Mouse (Mus musculus) CD4-positive, CD25-positive, alpha-beta regulatory T cell, adult 2 months (primary cell): ENCODE data around the gene Zcchc3.

Source experiments
- DNase-seq: peaks from one replicate; pipeline ENCODE4 v3.0.0-alpha.2; 2012; ENCODE audit warnings: low read depth, low spot score

Zcchc3 gene

DNA sequence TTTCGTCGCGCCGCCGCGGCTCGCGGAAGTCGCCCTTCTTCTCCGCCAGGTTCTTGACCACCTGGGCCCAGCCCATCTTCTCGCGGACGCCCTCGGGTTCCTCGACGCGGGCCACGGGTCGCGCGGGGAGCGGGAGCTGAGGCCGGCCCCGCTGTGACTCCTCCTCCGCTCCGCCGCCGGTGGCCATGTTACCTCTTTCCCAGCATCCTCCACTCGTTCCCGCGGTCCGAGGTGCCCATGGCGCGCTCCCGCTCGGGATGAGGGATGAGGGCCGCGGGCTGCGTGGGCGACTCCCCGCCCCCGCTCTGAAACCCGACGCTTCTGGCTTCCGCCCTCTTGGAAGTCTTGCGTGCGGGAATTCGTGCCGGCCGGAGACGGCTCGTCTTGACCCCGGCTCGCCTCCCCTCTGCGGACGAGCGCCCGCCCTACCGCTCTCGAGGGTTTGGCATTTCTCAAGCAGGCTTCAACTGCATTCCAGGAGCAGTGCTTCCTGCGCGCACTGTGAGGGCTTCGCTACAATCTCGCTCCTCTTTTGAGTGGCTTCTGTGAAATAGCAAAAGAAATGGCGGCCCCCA, at the start of gene Zcchc3:
TSS of gene Zcchc3 (minus strand) at position 437 of the 575 bp plus-strand sequence.
- peak; percentile 68 for DNase-seq

DNA sequence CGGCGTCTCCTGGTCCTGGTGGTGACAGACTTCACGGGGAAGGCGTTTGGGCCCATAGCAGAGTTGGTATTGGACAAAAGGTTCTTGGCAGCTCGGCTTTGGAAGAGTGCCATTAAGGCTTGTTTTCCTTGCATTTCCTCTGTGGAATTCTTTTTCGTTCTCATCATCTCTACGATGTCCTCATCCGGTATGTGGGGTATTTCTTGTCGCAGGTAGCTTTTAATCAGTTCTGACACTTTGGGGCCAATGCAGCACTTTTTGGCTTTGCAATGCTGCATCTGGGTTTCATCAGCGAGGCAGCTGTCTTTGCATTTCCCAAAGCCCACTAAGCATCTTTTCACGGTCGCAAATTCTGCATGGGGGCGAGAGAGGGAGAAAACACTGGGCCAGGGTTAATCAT, 44.4 kb upstream of the Zcchc3 start:
- no peak for DNase-seq

DNA sequence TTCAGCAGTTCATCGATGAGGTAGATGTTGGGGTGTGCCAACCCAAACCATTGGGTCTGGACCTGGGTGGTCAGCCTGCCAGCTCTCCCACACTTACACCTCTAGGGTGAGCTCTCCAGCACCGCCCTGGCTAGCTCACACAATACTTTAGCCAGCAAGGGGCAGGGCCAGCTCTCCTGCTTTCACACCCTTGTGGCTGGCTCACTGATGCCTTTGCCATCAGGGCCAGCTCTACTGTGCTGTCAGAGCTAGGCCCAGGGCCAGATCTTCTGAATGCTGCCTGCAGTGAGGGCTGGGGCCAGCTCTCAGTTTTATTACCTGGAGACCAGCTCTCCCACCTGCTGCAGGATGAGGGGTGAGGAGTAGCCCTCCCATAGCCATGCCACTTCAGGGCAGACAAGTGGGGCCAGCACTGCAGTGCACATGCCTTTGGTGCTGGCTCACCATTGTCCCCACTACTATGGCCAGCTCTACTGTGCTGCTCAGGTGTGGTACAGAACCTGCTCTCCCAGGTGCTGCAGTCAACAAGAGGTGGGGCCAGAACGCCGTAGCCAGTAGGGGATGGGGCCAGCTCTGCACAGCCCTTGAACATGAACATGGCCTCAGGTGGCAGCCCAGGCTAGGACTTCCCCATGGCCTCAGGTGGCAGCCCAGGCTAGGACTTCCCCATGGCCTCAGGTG, 37.4 kb upstream of the Zcchc3 start:
- DNase-seq, result no peak

DNA sequence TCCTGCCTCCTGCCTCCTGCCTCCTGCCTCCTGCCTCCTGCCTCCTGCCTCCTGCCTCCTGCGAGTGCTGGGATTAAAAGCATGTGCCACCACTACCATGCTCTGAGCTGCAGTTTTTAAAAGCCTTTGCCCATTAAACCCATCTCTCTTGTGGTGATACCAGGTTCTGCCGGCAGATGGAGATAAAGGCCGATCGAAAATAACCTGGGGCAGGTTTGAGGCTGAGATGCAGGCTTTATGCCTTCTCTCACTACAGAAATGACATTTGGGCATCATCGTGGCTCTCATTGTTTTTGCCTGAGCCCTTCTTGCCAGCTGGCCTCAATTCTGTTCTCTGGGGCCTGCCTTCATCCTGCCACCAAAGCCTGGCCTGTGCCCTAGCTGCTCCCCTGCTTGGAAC, 35.4 kb upstream of the Zcchc3 start:
- peak; percentile 51 for DNase-seq

DNA sequence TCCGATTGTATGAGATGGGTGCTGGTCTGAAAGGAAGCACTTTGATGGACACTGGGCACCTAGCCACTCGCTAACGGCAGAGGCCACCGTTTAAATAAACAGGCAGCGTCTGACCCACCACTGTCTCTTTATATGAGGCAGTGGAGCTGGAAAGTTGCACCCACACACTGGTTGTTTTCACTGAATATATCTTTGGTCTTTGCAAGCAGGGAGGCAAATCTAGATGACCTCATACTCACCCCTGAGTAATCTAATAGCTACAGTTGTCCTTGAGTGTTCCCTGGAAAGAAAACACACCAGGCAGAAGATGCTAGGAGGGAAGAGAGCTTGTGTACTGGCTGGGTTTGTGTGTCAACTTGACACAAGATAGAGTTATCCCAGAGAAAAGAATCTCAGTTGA, 32.6 kb upstream of the Zcchc3 start:
- DNase-seq, result no peak

DNA sequence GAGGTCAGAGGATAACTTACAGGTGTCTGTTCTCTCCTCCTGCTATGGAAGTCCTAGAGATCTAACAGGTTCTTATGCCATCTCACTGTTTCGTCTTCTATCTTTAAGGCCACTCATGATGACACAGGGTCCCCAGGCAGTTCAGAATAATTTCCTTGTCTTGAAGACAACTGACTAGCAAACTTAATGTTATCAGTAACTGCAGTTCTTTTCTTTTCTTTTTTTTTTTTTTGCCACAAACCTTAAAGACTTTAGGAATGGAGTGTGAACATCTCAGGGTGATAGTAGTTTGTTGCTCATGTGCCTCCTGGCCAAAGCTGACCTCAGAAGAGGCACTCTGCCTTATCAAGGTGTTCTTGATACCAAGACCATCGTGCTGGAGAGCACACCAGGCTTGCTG, 31.8 kb upstream of the Zcchc3 start:
- no peak for DNase-seq

DNA sequence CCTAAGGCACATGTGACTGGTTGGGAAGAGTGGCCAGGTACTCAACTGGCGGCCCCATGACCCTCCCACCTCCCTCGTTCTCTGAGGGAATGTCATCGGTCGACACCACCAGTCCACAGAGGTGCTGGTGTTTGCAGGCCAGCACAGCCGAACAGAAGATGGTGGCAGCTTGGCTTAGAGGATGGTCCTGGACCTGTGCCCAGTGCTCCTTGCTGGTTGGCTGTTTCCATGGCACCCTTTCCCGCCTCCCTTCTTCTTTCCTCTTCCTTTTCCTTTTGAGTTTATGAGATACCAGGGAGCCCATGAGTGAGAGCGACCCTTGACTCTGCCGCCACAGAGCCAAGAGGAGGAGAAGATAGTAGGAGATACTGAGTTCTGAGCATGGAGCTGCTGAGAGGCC, 28.5 kb upstream of the Zcchc3 start:
- no peak for DNase-seq

DNA sequence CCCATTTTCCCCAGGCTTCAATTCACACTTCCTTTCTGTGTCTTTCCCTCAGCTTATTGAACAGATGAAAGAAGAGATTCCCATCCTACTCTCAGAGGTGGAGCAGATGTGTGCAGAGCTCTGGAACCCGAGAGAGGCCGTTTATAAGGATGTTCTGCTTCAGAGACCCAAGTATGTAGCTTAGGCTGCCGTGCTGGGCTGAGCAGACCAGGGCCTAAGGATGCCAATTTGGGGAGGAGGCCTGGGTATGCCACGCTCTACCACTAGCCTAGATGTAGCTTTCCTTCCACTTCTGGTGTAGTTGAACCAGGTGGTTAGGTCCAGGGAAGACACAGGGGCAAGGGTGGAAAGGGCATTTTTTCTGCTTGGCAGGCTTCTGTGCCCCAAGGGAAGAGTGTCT, 27.5 kb upstream of the Zcchc3 start:
- no peak for DNase-seq

DNA sequence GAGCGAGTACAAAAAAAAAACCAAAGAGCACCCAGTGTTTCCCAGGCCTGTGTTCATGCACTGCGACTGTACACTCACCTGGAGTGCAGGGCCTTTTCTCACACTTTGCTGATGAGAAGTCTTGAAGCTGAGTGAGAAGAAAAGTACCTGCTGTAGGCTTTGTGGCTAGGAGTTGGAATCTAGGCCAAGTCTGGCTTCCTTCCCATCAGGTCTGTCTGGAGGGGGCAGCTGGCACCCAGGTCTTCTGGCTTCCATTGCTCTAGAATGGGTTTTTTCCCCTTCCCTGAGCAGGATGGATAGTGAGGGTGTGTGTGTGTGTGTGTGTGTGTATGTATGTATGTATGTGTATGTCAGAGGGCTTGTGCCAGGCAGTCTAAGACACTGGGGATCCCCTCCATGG, 25.0 kb upstream of the Zcchc3 start:
- no peak for DNase-seq

DNA sequence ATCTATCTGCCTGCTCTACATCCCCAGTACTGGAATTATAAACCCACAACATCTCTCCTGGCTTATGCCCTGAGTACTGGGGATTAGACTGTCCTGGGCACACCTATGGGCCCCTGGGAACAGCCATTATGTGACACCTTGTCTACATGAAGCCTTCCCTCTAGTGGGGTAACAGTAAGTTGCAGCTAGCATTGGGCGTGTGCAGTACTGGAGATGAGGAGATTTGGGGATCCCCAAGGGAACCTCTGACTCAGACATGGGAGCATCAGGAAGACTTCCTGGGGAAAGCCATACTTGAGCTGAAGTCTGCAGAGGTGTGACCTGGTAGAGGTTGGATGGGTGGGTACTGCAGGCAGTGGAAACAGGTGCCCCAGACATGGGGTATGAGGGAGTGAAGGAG, 24.1 kb upstream of the Zcchc3 start:
- peak; percentile 8 for DNase-seq

DNA sequence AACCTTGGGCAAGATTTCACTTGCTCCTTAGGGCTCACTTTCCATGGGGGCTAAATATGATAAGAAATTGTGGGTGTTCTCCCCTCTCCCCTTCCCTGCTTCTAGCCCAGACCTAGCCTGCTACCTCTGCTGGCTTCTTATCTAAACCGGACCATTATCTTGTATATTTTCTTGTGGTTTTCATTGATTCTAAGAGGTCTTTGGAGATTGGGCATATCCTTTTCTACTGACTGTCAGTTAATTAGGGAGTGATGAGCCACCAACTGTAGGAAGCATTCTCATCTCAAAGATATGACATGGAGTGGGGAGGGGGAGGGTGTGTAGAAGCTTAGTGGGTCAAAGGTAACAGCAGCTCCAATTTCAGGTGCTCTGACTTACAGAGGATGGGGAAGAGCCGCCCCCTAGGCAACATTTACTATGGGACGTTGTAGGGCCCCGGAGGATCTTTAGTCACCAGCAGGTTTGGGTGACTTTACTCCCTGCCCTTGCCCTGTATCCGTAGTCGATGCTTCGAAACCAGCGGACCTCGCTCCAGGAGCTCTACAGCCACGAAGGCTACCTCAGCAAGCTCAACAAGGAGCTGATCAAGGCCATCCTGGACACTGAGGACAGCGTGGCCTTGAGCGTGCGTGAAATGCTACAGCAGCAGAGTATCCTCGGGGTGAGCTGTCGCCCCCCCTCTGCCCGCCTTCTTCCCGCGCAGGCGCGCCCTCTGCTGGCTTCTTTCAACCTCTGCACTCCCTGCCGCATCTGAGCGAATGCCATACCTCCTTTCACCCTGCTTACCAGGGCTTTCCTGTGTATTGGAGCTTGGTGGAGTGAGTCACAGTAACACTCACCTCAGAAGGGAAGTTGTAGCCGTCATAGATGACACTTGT, 22.4 kb upstream of the Zcchc3 start:
- DNase-seq, result peak; percentile 86

DNA sequence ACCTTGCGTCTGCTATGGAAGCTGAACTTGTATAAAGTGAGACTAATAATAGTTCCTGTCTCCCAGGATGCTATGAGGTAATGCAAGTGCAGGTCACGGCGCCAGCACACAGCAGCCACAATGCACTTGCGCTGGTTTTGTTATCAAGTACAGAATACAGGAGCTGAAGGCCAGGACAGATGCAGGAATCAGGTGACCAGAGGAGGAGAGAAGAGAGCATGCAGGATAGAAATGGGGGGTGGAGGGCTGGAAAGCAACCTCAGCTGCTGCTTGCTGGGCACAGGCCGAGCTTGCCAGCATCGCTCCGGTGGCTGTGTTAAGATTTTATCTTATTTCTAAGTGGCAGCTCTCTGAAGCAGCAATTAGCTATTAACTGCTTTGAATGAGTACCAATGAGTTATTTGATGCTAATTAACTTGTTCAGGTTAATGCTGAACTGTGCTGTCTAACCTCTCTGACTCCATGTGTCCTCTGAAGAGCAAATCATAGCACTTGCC, 21.6 kb upstream of the Zcchc3 start:
- no peak for DNase-seq

DNA sequence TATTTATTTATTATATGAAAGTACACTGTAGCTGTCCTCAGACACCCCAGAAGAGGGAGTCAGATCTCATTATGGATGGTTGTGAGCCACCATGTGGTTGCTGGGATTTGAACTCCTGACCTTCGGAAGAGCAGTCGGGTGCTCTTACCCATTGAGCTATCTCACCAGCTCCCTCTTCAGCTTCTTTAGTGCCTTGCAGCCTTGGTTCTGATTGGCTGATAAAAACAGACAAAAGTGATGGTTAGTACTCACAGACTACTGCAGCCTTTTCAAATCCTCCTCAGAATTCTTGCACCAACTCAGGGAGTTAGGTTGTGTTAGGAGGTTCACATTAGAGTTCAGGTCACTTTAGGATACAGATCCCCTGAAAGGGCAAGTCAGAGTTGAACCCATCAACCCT, 13.7 kb upstream of the Zcchc3 start:
- peak; percentile 17 for DNase-seq

DNA sequence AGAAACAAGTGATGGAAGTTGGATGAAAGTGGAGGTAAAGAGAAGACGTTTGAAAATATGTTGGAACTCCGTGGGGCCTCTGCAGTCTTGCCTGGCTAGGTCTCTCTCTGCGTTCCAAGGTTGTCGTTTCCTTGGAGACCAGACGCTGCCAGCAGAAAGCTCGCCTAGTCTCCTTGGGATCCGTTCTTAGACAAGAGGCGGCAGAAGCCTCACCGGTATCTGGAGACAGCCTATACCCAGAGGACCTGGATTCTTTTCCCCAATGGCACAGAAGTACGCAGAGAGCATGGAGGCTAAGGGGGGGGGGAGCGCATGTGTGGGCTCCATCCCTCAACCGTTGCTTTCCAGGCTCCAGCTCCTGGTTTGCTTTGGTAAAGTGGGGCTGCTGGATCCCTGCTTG, 12.7 kb upstream of the Zcchc3 start:
- DNase-seq, result no peak

DNA sequence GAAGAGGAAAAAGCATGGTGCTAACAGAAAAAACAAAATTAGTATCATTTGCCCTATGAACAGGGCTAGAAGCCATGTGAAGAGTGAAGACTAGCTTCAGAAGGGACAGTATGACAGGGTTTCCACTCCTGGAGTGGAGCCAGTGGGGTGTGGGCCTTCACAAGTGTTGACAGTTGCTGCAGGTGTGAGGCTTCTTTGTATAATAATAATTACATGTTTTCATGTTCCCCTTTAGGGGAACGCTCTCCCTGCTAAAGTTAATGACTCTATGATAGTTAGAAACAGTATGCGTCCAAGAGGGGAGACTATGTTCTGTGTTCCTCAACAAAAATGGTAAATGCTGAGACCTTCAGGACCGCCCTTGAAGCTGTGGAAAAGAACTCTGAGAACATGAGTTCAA, 959 bp upstream of the Zcchc3 start:
- no peak for DNase-seq

DNA sequence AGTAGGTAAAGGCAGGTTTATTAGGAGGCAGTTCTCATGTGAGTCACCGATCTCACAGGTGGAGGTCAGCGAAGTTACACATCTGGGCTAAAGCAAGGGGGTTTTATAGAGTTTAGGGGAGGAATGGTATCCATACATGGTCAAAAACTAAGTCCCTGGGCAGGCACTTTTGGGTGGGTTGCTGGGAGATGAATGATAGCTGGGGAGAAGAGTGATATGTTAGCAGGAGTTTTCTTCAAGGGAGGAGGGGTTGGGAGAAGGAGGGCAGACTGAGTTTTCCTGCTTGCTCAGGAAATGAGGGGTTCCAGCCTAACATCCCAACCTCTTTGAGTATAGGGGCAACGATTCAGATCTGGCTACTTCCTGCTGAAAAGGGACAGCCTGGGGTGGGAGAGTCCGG, 460 bp upstream of the Zcchc3 start, which contains the start of gene 6820408C15Rik:
TSS of gene 6820408C15Rik (plus strand) at position 301 of the 400 bp plus-strand sequence.
- DNase-seq, result no peak

DNA sequence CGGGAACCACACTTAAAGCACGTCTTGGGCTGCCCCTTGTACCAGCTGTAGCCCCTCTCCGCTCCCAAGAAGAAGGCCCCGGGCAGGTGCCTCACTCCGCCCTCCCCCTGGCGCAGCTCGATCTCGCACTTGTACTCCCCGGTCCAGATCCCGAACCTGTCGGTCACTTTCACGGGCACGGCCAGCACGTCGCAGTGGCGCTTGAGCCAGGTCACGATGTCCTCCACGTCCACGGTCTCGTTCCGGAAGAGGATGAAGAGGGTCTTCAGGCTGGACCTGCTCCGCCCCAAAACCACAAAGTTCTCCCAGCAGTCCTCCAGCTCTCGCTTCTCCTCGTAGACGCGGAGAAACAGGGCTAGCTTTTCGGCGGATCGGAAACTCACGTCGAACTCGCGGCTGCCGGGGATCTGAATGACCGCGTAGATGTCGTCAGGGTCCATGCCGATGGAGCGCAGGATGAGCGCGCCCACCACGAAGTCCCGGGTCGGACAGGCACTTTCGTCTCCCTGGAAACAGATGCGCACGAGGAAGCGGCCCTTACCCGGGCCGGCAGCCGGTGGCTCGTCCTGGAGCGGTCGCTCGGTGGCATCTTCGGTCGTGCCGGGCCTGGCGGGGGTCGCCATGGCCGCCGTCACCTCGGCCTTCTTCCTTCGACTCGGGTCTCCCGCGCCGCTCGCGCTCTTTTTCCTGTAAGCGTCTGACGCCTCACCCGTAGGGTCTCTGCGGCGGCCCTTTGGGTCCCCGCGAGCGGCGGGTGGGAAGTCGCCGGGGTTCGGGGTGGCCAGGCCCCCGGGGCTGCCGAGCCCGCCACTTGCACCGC, 852 bp downstream of the Zcchc3 start:
- DNase-seq, result peak; percentile 33

DNA sequence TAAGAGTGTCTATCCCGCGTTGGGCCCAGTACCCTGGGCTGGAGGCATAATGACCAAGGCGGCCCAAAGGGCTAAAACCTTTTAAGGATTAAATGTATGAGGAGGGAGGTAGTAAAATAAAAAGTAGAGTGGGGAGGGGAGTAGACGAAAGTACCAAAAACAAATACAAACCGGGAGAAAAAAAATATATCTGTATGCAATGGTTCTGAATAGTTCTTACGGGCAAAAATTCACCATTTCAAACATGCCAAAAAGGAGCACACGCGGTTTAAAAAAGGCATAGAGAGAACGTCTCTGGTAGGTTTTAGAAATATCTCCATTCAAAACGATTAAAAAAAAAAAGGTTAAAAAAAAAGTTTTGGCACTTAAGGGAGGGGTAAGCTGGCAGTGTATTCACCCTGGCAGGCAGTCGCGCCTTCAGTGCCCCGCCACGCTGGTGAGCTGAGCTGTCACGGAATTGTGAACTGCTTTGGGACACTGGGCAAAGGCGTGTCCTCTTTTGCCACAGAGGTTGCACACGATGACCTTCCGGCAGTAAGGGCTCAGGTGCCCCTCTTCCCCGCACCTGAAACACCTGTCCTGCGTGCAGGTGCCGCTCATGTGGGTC, 1.6 kb downstream of the Zcchc3 start:
- DNase-seq, result no peak

DNA sequence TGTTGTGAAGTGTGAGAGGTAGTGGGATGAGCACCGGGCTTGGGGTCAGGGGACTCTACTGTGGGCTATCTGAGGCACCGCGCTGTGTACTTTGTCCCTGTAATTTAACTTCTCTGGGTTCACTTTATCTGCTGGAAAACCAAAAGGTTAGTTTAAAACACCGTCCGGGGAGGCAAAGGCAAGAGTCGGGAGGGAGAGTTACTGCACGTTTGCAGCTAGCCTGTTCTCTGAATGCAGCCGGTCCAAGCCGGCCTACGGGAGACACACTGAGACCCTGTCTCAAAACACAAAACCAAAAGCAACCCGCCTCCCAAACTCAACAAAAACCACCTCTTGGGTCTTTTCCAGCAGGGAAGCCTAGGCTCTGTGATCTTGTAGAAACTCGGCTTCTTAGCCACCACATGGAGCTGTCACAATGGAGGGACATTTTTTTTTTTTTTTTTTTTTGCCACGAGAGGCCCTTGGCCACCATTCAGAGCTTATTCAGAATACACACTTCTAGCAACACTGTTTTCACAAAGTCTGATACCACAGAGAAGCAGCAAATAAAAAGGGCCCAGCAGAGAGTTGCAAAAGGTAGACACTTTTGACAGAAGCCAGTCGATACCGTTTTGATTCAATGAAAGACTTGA, 2.2 kb downstream of the Zcchc3 start:
- DNase-seq, result no peak

DNA sequence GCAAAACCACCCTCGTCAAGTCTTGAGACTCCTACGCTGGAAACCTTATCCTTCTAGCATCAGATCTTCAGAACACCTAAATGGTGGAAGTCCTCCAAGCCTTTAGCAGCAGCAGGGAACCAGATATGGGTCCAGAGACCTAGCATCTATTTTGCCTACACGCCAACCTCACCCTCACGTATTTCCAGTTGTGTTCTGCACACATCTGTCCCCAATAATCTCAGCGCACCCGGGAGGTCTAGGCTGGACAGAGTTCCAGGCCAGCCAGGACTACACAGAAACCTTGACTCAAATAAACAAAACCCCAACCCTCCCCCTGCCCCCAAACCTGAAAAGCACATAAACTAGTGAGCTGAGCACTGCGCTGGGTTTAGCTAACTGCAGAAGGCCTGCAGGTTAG, 3.4 kb downstream of the Zcchc3 start:
- no peak for DNase-seq

DNA sequence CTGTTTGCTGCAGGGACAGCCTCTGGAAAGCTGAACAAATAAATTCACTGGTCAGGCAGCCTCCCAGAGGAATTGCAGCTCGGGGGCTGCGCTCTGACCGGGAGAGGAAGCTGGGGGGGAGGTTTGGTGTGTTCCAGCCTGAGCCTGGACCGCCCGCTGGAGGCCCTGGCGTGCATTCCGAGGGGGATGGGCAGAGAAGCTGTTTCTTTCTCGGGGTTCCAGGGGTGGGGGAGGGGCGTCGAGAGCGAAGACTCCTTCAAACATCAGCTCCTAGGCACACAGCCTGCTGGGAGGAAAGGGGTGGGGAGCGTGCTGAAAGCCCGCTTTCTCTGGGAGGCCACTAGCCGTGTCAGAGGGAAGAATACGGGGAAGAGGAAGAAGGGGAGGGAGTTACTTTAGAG, 3.9 kb downstream of the Zcchc3 start:
- DNase-seq, result no peak
